Mouse (Mus musculus) kidney, adult 8-10 months (tissue): ENCODE data around the gene Mtr.

Experiments
- DNase-seq, 2 experiments: peaks; one replicate each; pipeline ENCODE4 v3.0.0; 2022

Mtr gene

GRCm38 (mm10) chr13:12257391-12258380, at the start of gene Mtr:
Gene Mtr, minus strand, starts transcription at chr13:12258113.
- peak; percentile 96 for DNase-seq

- DNase-seq = no peak
Observed at GRCm38 (mm10) chr13:12307286-12307685, 49.4 kb upstream of the Mtr start.

GRCm38 (mm10) chr13:12305540-12305939, 47.6 kb upstream of the Mtr start:
- no peak for DNase-seq

GRCm38 (mm10) chr13:12304991-12305390, 47.1 kb upstream of the Mtr start:
- no peak for DNase-seq

- DNase-seq = no peak
Observed at GRCm38 (mm10) chr13:12297777-12298176, 39.9 kb upstream of the Mtr start.

GRCm38 (mm10) chr13:12296701-12297100, 38.8 kb upstream of the Mtr start:
- DNase-seq = peak; percentile 21 to 30

- no peak for DNase-seq
Observed at GRCm38 (mm10) chr13:12293810-12294209, 35.9 kb upstream of the Mtr start.

GRCm38 (mm10) chr13:12290700-12291099, 32.8 kb upstream of the Mtr start:
- no peak for DNase-seq

- no peak for DNase-seq
Observed at GRCm38 (mm10) chr13:12284528-12284927, 26.6 kb upstream of the Mtr start.

- DNase-seq = peak; percentile 39 to 48
Observed at GRCm38 (mm10) chr13:12283826-12284225, 25.9 kb upstream of the Mtr start.

GRCm38 (mm10) chr13:12274721-12275120, 16.8 kb upstream of the Mtr start:
- DNase-seq = no peak

- no peak for DNase-seq
Observed at GRCm38 (mm10) chr13:12274220-12274619, 16.3 kb upstream of the Mtr start.

- DNase-seq = peak in 1 of 2 experiments; percentile 42
Observed at GRCm38 (mm10) chr13:12272953-12273352, 15.0 kb upstream of the Mtr start.

- DNase-seq = peak in 1 of 2 experiments; percentile 46
Observed at GRCm38 (mm10) chr13:12267971-12268370, 10.1 kb upstream of the Mtr start.

- DNase-seq = peak in 1 of 2 experiments; percentile 52
Observed at GRCm38 (mm10) chr13:12267097-12267496, 9.2 kb upstream of the Mtr start.

GRCm38 (mm10) chr13:12263996-12264395, 6.1 kb upstream of the Mtr start:
- no peak for DNase-seq

GRCm38 (mm10) chr13:12261505-12261904, 3.6 kb upstream of the Mtr start:
- no peak for DNase-seq

GRCm38 (mm10) chr13:12256871-12257390, 982 bp downstream of the Mtr start:
- DNase-seq = no peak

- DNase-seq = no peak
Observed at GRCm38 (mm10) chr13:12255911-12256705, 1.8 kb downstream of the Mtr start.

GRCm38 (mm10) chr13:12250496-12250895, 7.4 kb downstream of the Mtr start:
- DNase-seq = no peak

- no peak for DNase-seq
Observed at GRCm38 (mm10) chr13:12249195-12249898, 8.6 kb downstream of the Mtr start.

GRCm38 (mm10) chr13:12245938-12246337, 12.0 kb downstream of the Mtr start:
- no peak for DNase-seq

- no peak for DNase-seq
Observed at GRCm38 (mm10) chr13:12243991-12244390, 13.9 kb downstream of the Mtr start.
